Mouse (Mus musculus) heart, adult 8-10 months (tissue): ENCODE measurements around the gene Nars2. TPM values are rescaled to one million over a fixed set of nuclear protein-coding genes. Genes with fewer than 3 reads are reported as not detected.

Experiments used
- DNase-seq: peaks from one replicate; pipeline ENCODE4 v3.0.0; 2022; ENCODE audit warnings: low spot score
- total RNA-seq, 4 experiments: library from RNA; stranded (reverse); gene quantifications; 2 replicates each; pipeline ENCODE4 v1.2.4; 2022

Gene Nars2
- total RNA-seq, 4 experiments from 2014 or later = 16.9 to 24.1 (median 19.8) TPM

DNA sequence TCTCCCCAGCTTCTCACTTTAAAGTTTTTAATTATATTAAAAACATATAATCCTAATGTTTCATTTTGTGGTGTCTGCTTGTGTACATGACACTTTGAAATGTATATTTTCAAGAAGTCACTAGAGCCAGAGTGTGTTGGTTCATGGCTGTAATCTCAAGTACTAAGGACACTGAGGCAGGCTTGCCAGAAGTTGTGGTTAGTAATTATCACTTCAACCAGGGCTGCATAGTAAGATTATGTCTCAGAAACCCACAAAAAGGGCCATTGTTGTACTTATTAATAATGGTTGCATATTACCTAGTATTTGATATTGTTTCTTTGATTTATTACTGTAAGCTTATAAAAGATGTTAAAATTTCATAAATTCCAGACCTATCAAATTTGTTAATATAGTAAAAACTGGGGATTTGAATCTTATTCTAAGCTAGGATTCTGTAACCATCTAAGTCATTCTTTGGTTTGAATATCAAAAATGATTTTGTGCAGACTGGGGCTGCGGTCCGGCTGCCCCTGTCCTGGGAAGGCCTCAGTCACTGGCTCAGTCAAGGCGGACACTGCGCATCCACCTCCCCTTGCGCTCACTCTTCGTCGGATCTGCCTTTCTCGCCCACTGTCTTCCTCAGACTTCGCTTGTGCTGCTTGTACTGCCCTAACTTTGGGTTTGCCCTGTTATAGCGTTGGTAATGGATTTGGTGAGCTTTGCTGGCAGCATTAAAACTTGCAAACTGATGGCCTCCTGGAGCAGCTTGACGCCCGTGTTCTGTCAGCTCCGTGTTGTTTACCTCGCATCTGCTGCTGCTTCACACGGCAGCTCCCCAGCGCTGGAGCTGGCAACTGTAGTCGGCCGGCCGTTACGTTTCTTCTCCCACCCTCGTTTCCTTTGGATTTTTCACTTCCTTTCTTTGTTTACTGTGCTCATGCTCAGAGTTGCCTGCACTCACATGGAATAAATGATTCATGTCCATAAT is 20.0 kb downstream of the Nars2 start:
- DNase-seq = peak; percentile 16

GRCm38 (mm10) chr7:96972138-96972904 is 21.0 kb downstream of the Nars2 start:
- DNase-seq = no peak

DNA sequence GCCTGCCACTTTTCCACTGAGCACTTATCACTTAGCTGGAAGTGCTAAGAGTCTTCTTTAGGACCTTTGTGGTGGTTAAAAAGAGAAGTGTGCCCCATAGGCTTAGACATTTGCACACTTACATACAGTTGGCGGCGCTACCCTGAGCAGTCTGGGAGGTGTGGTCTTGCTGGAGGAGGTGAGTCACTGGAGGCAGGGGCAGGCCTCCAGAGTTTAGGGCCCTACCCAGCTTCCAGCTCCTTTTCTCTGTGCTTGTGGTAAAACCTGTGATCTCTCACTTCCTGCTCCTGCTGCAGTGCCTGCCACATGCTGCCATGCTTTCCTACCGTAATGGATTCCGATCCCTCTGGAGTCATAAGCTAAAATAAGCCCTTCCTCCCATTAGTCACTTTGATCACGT is 24.6 kb downstream of the Nars2 start:
- no peak for DNase-seq

GRCm38 (mm10) chr7:96977209-96977608 is 25.9 kb downstream of the Nars2 start:
- DNase-seq = no peak

GRCm38 (mm10) chr7:96981366-96981765 is 30.1 kb downstream of the Nars2 start:
- no peak for DNase-seq

DNA sequence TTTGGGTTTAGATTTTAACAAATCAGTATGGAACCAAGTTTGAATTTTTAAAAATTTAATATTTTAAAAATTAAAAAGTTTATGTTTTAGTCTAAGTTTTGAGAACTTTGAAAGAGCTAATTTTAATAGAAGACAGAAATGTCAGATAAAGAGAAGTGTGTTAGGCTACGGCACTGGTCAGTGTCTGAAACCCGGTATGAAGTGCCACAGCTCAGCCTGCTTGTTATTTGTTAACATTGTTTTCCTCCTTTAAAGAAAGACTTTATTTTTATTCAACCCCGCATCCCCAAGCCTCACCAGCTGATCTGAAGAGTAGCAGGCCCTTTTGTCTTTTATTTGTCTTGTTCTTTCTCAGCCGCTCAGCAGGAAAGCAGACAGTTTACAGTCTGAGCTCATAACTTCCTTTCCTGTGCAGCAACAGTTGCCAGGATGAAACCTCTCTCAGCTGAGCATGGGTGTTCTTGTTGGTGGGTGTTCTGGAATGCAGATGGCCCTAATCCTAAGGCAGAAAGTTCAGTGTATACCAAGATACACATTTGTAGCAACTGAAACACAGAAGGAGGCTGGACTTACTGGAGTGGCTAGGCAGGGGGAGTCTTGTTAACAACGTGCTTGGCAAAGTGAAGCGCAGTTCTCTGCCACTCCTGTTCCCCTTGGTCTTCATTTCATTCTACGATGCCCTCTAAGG is 32.5 kb downstream of the Nars2 start:
- DNase-seq = peak; percentile 24

- peak; percentile 76 for DNase-seq
Measured at GRCm38 (mm10) chr7:96985798-96986197, 34.5 kb downstream of the Nars2 start.

GRCm38 (mm10) chr7:96986795-96987445 is 35.6 kb downstream of the Nars2 start:
- no peak for DNase-seq

DNA sequence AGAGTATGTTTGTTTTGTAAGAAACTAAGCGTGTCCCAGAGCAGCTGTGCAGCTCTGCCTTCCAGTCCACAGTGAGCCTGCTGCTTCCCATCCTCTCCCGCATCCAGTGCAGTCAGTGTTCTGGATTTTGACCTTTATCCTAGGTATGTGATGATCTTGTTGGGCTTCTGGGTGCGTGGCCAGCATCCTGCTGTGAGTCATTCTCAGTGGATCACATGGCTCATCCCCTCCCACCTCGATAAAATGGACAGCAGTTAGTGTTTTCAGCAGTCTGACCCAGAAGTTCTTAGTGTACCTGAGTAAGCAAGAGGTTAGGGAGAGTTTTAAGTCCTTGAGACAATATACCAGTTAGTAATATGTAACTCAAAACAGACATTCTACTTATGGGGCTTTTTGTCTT is 36.4 kb downstream of the Nars2 start:
- DNase-seq = no peak

GRCm38 (mm10) chr7:97012956-97013355 is 61.7 kb downstream of the Nars2 start:
- peak; percentile 16 for DNase-seq

GRCm38 (mm10) chr7:97018005-97018404 is 66.7 kb downstream of the Nars2 start:
- DNase-seq = peak; percentile 19

DNA sequence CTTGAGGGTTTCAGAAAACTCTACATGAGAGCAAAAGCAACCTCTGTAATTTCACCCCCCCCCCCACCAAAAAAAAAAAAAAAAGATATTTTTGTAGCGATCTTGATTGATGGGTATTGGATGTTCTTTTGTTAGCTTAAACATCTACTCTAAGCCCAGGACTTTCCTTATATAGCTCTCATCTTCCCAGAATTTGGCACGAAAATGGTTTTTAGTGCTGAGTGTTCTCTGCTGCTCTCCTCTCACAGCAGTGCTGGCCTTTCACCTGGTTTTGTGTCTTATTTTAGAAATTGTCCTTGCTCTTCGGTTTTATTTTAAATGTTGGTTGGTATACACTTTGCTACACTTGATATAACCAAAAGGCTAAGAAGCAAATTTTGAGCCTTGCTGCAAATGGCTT is 67.1 kb downstream of the Nars2 start:
- peak; percentile 21 for DNase-seq

DNA sequence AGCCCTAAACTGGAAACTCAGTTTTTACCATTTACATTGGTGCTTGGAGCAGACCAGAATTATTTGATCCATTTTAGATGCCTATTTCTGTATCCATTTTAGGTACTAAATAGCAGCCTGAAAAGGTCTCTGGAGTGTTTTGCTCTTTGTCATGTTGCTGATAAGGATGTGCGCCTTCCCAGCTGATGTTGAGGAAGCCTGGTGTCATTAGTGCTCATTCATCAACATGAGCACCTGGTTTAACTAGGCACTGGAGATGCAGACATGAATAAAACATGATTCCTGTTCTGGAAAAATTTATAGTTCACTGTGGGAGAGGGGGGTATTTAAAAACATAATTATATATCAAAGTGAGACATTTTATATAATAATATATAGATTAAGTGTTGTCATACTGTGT is 68.0 kb downstream of the Nars2 start:
- no peak for DNase-seq

- no peak for DNase-seq
Measured at GRCm38 (mm10) chr7:97026772-97027358, 75.6 kb downstream of the Nars2 start.

- DNase-seq = no peak
Measured at GRCm38 (mm10) chr7:97029151-97029550, 77.8 kb downstream of the Nars2 start.

GRCm38 (mm10) chr7:97032412-97032811 is 81.1 kb downstream of the Nars2 start:
- no peak for DNase-seq

GRCm38 (mm10) chr7:97039641-97040040 is 88.3 kb downstream of the Nars2 start:
- DNase-seq = no peak

DNA sequence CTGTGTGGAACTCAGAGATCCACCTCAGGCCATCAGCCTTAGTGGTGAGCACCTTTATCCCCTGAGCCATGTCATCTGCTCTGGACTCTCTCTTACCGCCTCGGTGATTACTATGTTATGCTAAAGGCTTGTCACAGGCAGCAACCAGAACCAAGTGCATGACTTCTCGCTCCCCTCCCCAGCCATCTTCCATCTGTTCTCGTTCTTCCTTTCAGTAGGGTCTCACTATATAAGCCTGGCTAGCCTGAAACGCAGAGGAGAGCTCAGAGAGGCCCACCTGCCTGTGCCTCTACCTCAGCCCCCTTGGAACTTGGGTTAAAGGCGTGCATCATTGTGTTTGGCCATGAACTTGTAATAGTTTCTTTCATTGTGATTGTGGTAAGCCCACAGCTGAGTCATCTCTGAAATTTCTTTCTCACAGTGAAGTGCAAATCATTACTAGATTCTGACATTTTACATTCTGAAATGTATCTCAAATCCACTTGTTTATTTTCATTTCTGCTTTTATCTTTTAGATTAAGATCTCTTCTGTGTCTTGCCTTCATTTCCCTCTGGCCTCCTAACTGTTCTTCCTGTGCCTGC is 90.7 kb downstream of the Nars2 start:
- no peak for DNase-seq

DNA sequence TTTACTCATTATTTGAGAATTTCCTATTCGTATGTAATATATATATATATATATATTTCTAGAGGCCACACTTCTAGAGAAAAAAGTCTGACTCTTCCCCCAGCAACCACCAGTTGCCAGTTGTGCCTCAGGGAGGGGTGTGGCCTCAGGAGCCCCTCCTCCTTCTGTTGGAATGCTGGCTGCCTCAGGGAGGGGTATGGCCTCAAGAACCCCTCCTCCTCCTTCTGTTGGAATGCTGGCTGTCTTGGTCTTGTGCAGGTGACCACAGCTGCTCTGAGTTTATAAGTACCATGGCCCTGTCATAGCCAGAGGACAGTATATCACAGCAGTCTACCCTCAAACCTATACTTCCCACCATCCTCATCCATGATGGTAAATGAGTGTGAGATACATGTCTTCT is 91.7 kb downstream of the Nars2 start:
- DNase-seq = no peak

DNA sequence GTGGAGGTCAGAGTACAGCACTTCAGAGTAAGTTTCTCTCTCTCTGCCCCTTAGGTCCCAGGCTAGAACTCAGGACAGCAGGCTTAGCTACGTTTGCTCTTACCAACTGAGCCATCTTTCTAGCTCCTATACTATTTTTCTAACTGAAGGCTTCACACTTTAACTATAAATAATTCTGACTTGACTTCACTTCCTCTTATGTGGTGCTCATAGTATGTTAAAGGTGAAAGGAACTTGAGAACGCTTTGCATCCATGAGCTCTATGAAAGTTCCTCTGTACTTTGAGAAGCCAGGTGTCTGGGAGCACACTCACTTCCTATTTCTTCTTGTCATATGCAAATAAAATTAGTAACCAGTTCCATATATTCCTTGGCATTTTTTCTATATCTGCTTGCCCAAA is 109.7 kb downstream of the Nars2 start:
- no peak for DNase-seq

GRCm38 (mm10) chr7:97071512-97071911 is 120.2 kb downstream of the Nars2 start:
- DNase-seq = no peak
